Mouse (Mus musculus) forebrain, embryonic 16.5 days (tissue): ENCODE measurements around the gene Dgkq. TPM values are rescaled to one million over a fixed set of nuclear protein-coding genes. Genes with fewer than 3 reads are reported as not detected.
A peak's percentile ranks its signal among the peaks of the same experiment; 100 is the strongest.

ENCODE experiments used
- ATAC-seq: fragments of 200-750 bp; cut with Nextera tagmentation; 2 replicates; pipeline ENCODE4 v1.8.0; 2017; ENCODE audit warnings: mild to moderate bottlenecking, moderate library complexity
- H3K27ac ChIP-seq: fragments of 300-500 bp; sonication (generic); 2 replicates; pipeline ENCODE4 v1.5.1; 2014; ENCODE audit warnings: low read length, control low read depth
- H3K27me3 ChIP-seq: fragments of 300-500 bp; sonication (generic); replicated peaks from 2 replicates; pipeline ENCODE4 v1.6.1; 2014; ENCODE audit warnings: low read length; ENCODE audit not compliant: control insufficient read depth, insufficient read depth
- H3K36me3 ChIP-seq: fragments of 300-500 bp; sonication (generic); 2 replicates; pipeline ENCODE4 v1.6.1; 2014; ENCODE audit not compliant: control insufficient read depth, insufficient read depth
- H3K4me1 ChIP-seq: fragments of 300-500 bp; sonication (generic); replicated peaks from 2 replicates; pipeline ENCODE4 v1.6.1; 2014; ENCODE audit warnings: low read length; ENCODE audit not compliant: control insufficient read depth, insufficient read depth
- H3K4me2 ChIP-seq: fragments of 300-500 bp; sonication (generic); 2 replicates; pipeline ENCODE4 v1.6.1; 2014; ENCODE audit warnings: mild to moderate bottlenecking, low read length, control low read depth
- H3K4me3 ChIP-seq: fragments of 300-500 bp; sonication (generic); replicated peaks from 2 replicates; pipeline ENCODE4 v1.5.1; 2014; ENCODE audit warnings: mild to moderate bottlenecking, low read length, control low read depth
- H3K9ac ChIP-seq: fragments of 300-500 bp; sonication (generic); replicated peaks from 2 replicates; pipeline ENCODE4 v1.6.1; 2014; ENCODE audit warnings: low read depth, low read length, control low read depth
- H3K9me3 ChIP-seq: fragments of 300-500 bp; sonication (generic); 2 replicates; pipeline ENCODE4 v1.6.1; 2016; ENCODE audit warnings: low read length; ENCODE audit not compliant: control insufficient read depth
- WGBS: fragments of 180-500 bp; shearing (Covaris S2); extraction: QIAGEN DNeasy Blood & Tissue Kit; methylation state at CpG from one replicate; pipeline ENCODE4 v1.1.7; 2014; 5-methylcytosine and 5-hydroxymethylcytosine counted together
- polyA plus RNA-seq: library from polyadenylated mRNA; unstranded; fragments of >200 nt; fragmentation: Nextera tagmentation; extraction: Ambion mirVana; gene quantifications from 2 replicates; pipeline ENCODE4 v1.2.1, GENCODE M21; 2015

The Dgkq gene
- polyA plus RNA-seq, 1 experiment from 2014 or later, result 31.9 TPM

DNA sequence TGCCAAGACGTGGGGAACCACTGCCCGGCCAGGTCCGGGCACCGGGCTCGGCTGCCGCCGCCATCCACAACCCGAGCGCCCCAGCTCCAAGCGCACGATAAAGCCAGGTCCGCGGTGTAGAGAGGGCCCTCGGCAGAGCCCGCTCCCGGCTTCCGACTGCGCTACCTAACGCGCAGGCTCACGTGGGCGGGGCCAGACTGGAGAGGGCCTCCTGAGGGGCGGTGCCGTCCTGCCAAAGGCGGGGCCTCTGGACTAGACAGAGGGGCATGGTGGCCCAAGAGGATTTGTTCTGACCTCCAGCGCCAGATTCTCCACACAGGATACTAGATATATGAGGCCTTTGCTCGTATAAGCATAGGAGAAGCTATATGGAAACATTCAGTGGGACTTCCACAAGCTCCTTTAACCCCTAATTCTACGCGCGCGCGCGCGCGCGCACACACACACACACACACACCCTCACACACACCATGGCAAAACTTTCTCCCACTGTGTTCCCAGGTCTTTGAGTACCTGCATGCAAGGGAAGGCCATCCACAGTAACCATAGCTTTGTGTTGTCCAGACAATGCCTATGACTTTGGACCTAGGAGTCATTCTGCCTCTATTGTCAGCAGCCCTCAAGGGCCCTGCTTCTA lies 8.7 kb downstream of the Dgkq start:
- peak; percentile 99 for ATAC-seq
- Histone ChIP-seq H3K4me2 (peak overlapping the region; percentile 60), H3K4me3 (peak overlapping the region; percentile 69), H3K27ac (no peak overlapping the region), H3K27me3 (no peaks in the 10 kb centered on the region; the same call in 1 of the 2 replicates), H3K9ac (peak overlapping the region; percentile 86), H3K4me1 (peaks cover 16% of the 10 kb centered on the region), H3K36me3 (peaks cover 3% of the 10 kb centered on the region; the same call in 1 of the 2 replicates), H3K9me3 (no peaks in the 10 kb centered on the region)
- WGBS, result 8% methylated on average over 36 of the region's 36 CpGs

DNA sequence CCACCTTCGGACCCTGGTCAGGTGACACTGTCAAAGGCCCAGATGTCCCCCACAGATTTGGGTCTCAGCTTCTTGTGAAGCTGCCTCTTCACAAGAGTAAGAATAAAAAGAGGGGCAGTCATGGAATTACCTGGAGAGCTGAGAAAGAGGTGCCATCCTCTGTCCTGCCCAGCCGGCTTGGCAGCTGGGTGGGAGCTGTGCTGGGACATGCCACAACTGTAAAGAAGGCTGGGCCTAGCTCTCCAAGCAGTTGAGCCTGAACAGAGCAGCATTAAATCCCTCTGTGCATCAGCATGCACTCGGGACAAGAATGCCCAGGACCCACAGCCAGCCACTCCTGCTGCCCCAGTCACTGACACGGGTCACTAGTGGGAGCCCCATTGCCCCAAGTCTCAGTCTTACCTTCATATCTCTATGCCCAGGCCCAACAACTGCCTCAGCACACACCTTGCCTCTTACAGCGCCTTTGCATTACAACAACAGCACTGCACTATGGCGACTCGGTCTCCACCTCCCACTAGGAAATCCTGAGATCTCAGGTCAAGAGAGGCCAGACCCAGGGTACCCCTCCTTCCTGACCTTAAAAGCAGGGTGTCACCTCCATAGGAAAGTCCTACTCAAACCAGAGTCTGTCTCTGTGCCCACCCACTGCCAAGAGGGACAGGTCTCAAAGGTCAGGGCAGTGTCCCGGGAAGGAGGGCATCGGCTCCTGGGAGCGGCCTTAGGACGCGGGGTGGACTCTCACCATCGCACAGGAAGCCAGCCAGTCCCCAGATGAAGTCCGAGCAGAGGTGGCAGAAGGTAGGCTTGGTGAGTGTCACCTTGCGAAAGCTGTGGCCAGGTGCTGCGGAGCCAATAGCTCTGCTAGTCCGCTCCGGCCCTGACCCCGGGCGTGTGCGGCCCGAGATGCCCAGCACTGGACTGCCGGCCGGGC lies 9.5 kb downstream of the Dgkq start, which contains the start of gene Idua:
Idua (plus strand) TSS at position 634 of the 934 bp plus-strand sequence.
- no peaks in the 10 kb centered on the region; the same call in 1 of the 2 replicates for H3K27me3 ChIP-seq
- peak within 1 kb of the TSS; percentile 86 for H3K9ac ChIP-seq
- no peaks in the 10 kb centered on the region for H3K9me3 ChIP-seq
- H3K4me3 ChIP-seq, result peak within 1 kb of the TSS; percentile 69
- 11% methylated on average over 24 of the region's 24 CpGs for WGBS
- H3K4me1 ChIP-seq, result peaks cover 16% of the 10 kb centered on the region
- ATAC-seq, result peak; percentile 9; the same call in 1 of the 2 replicates
- H3K27ac ChIP-seq, result no peak within 1 kb of the TSS
- peak within 1 kb of the TSS; percentile 60 for H3K4me2 ChIP-seq
- peaks cover 3% of the 10 kb centered on the region; the same call in 1 of the 2 replicates for H3K36me3 ChIP-seq

DNA sequence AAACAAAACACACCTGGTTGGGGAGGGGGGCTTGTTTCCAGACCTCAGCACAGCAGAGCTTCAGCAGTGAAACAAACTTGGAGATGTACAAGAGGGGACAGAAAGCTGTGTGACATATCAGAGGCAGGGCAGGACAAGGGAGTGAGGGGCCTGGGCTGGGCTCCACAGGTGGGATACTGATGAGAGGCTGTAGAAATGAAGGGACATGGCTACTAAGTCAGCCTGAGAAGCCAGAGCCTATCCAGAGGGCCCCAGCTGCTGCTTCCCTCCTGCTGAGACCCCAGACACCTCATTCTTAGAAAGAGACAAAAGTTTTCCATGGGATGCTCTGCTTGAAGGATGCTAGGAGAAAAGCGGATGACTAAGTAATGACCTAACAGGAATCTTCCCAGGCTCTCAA lies 10.9 kb downstream of the Dgkq start:
- Histone ChIP-seq H3K36me3 (peaks cover 16% of the 10 kb centered on the region), H3K27ac (no peak overlapping the region), H3K4me2 (no peak overlapping the region), H3K27me3 (no peaks in the 10 kb centered on the region; the same call in 1 of the 2 replicates), H3K4me3 (no peak overlapping the region), H3K4me1 (peaks cover 16% of the 10 kb centered on the region), H3K9ac (no peak overlapping the region), H3K9me3 (no peaks in the 10 kb centered on the region)
- WGBS, result 81% methylated on average over 1 of the region's 1 CpGs
- no peak for ATAC-seq

DNA sequence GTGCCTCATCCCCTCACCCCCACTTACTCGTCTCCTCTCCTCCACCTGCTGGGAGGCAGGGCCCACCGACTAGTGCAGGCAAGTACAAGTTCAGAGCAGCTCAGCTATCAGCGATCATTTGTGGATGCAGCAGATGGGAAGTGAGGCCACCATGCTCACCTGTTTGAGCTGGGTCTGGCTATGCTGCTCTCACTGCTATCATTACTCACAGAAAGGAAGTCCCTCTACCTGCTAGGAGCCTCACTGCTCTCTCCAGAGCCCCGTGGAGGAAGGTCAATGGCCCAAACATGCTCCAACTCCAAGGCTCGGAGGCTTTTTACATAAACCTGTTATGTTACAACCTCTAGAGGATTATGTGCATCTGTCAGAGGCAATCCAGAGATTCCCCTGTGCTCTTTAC lies 12.1 kb downstream of the Dgkq start:
- WGBS, result 82% methylated on average over 5 of the region's 5 CpGs
- Histone ChIP-seq H3K9me3 (no peaks in the 10 kb centered on the region), H3K4me1 (peaks cover 16% of the 10 kb centered on the region), H3K9ac (no peak overlapping the region), H3K4me2 (no peak overlapping the region), H3K4me3 (no peak overlapping the region), H3K36me3 (peaks cover 22% of the 10 kb centered on the region), H3K27ac (no peak overlapping the region), H3K27me3 (no peaks in the 10 kb centered on the region)
- no peak for ATAC-seq

DNA sequence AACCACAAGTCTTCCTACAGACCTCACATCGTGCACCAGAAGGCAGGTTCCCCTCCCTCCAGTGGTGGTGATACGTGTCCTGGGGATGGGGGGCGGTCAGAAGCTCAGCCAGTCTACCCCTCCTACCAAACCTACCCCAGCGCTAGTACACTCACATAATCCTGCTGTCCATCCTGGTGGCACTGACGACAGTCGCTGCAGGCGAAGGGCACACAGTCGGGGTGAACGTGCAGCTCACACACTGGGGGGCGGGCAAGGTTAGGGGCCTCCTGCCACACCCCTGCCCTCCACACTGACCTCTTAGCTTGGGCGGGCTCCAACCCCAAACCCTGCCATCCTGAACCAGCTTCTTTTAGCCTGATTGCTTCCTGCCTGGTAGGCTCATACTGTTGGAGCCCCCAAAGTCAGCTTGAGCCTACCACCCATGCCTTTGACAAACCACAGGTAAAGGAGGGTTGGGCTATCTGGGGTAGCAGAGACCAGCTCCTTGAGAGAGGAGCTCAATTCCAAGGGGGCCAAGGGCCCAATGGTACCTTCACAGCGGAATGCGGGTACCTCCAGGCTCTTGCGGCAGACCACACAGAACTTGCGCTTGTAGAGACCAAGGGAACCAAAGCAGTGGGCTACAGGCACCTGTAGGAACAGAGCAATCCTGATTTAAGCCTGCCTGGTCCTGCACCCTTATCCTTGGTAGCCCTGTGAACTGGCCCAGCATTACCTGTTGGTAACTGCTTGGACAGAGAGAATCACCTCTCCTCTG lies 13.4 kb downstream of the Dgkq start:
- no peaks in the 10 kb centered on the region for H3K9me3 ChIP-seq
- H3K4me3 ChIP-seq, result no peak overlapping the region
- no peaks in the 10 kb centered on the region for H3K27me3 ChIP-seq
- peaks cover 16% of the 10 kb centered on the region for H3K4me1 ChIP-seq
- no peak overlapping the region for H3K4me2 ChIP-seq
- no peak for ATAC-seq
- H3K36me3 ChIP-seq, result peaks cover 22% of the 10 kb centered on the region
- no peak overlapping the region for H3K9ac ChIP-seq
- no peak overlapping the region for H3K27ac ChIP-seq
- 95% methylated on average over 15 of the region's 15 CpGs for WGBS

DNA sequence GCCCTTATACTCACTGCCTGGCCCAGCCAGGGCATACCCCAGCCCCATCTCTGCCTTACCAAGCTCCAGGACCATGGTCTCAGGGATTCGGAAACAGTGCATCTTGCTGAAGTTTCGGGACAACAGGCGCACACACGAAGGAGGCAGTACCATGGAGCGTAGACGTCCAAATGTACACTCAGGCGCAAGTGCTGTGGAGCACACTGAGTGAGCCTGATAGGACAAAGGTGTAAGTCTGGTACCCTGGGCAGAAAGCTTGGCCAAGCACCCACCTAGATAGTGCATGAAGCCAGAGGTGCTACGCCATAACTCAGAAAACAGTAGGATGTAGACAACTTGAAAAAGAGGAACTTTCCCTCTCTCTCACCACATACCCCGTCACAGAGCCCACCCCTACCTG lies 14.1 kb downstream of the Dgkq start:
- H3K9ac ChIP-seq, result no peak overlapping the region
- no peaks in the 10 kb centered on the region for H3K9me3 ChIP-seq
- H3K27ac ChIP-seq, result no peak overlapping the region
- 96% methylated on average over 9 of the region's 9 CpGs for WGBS
- H3K4me2 ChIP-seq, result no peak overlapping the region
- no peak for ATAC-seq
- H3K27me3 ChIP-seq, result no peaks in the 10 kb centered on the region
- H3K4me1 ChIP-seq, result peaks cover 16% of the 10 kb centered on the region
- peaks cover 24% of the 10 kb centered on the region for H3K36me3 ChIP-seq
- no peak overlapping the region for H3K4me3 ChIP-seq

DNA sequence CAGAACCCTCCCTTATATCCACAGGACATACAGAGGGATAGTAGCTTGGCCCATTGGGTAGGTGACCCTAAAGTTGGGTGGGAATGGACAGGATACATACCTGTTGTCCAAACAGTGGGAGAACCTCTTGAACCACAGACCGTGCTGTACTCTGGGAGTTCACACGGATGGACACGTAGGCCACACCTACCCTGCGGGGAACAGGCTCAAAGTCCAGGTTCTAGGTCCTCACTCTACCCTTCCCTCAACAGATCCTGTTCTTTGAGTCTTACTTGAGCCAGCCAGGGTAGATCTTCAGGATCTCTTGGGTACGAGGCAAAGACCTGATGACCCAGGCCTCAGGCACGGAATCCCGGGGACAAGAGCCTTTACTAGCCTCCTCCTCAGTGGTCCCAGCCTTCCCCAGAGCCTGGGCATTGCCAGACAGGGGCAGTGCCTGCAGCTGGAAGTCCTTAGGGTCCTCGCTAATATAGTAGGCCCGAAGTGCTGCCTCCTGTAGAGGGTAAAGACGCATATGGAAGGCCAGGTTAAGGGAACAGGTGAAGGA lies 15.0 kb downstream of the Dgkq start:
- H3K4me3 ChIP-seq, result no peak overlapping the region
- peaks cover 24% of the 10 kb centered on the region for H3K36me3 ChIP-seq
- WGBS, result 96% methylated on average over 10 of the region's 10 CpGs
- no peak for ATAC-seq
- no peaks in the 10 kb centered on the region for H3K27me3 ChIP-seq
- H3K27ac ChIP-seq, result no peak overlapping the region
- no peak overlapping the region for H3K4me2 ChIP-seq
- H3K4me1 ChIP-seq, result peaks cover 10% of the 10 kb centered on the region
- H3K9me3 ChIP-seq, result no peaks in the 10 kb centered on the region
- H3K9ac ChIP-seq, result no peak overlapping the region

DNA sequence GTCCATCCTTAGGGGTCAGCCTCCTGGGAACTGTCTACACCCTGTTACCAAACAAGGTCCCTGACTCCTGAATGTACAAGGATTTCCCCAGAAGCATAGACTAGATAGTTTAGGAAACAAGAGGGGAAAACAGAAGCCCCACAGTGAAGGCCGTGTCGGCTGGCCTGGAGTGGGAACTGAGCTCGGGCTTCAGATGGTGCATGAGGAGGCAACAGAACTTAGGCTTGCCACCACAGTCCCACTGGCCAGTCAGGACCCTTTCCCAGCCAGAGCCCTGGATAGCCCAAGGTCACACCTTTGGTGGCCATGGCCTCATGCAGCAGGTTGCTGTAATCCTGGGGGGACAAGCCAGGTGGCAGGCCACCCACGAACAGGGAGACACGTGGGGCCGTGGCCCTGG lies 16.1 kb downstream of the Dgkq start:
- Histone ChIP-seq H3K4me3 (no peak overlapping the region), H3K9me3 (no peaks in the 10 kb centered on the region), H3K4me1 (no peaks in the 10 kb centered on the region), H3K36me3 (peaks cover 27% of the 10 kb centered on the region), H3K9ac (no peak overlapping the region), H3K27ac (no peak overlapping the region), H3K4me2 (no peak overlapping the region), H3K27me3 (no peaks in the 10 kb centered on the region)
- 90% methylated on average over 6 of the region's 6 CpGs for WGBS
- ATAC-seq, result no peak
